Mouse (Mus musculus) intestine, embryonic 14.5 days (tissue): Measurements from ENCODE around the gene Col4a2. TPM values are rescaled to one million over a fixed set of nuclear protein-coding genes. Genes with fewer than 3 reads are reported as not detected.

Experiments
- ATAC-seq: fragments of 200-750 bp; cut with Nextera tagmentation; replicated peaks from 2 replicates; pipeline ENCODE4 v1.8.0; 2017; ENCODE audit warnings: low read depth, moderate number of reproducible peaks, moderate TSS enrichment, moderate library complexity; ENCODE audit not compliant: low FRiP score, low TSS enrichment
- DNase-seq: peaks from one replicate; pipeline ENCODE4 v3.0.0-alpha.2; 2018; ENCODE audit warnings: low spot score
- H3K27ac ChIP-seq: fragments of 300-500 bp; sonication (generic); 2 replicates; pipeline ENCODE4 v1.5.1; 2014; ENCODE audit warnings: low read depth, mild to moderate bottlenecking, control low read depth
- H3K27me3 ChIP-seq: fragments of 300-500 bp; sonication (generic); replicated peaks from 2 replicates; pipeline ENCODE4 v1.6.1; 2014; ENCODE audit warnings: low read length, control low read depth; ENCODE audit not compliant: control insufficient read depth, insufficient read depth
- H3K36me3 ChIP-seq: fragments of 300-500 bp; sonication (generic); 2 replicates; pipeline ENCODE4 v1.6.1; 2014; ENCODE audit warnings: low read length, control low read depth; ENCODE audit not compliant: control insufficient read depth, insufficient read depth
- H3K4me1 ChIP-seq: fragments of 300-500 bp; sonication (generic); replicated peaks from 2 replicates; pipeline ENCODE4 v1.6.1; 2014; ENCODE audit warnings: low read length, control low read depth, mixed read lengths; ENCODE audit not compliant: control insufficient read depth, insufficient read depth
- H3K4me2 ChIP-seq: fragments of 300-500 bp; sonication (generic); 2 replicates; pipeline ENCODE4 v1.6.1; 2014; ENCODE audit warnings: low read length
- H3K4me3 ChIP-seq: fragments of 300-500 bp; sonication (generic); 2 replicates; pipeline ENCODE4 v1.5.1; 2014; ENCODE audit warnings: low read depth, low read length, control low read depth, mixed read lengths
- H3K9ac ChIP-seq: fragments of 300-500 bp; sonication (generic); 2 replicates; pipeline ENCODE4 v1.6.1; 2014; ENCODE audit warnings: mild to moderate bottlenecking, low read length
- H3K9me3 ChIP-seq: fragments of 300-500 bp; sonication (generic); 2 replicates; pipeline ENCODE4 v1.6.1; 2016; ENCODE audit warnings: low read length, control low read depth; ENCODE audit not compliant: control insufficient read depth
- WGBS: fragments of 180-500 bp; shearing (Covaris S2); extraction: QIAGEN DNeasy Blood & Tissue Kit; methylation state at CpG from one replicate; pipeline ENCODE4 v1.1.7; 2014; 5-methylcytosine and 5-hydroxymethylcytosine counted together
- polyA plus RNA-seq: library from polyadenylated mRNA; unstranded; fragments of >200 nt; fragmentation: Nextera tagmentation; extraction: Ambion mirVana; gene quantifications from 2 replicates; pipeline ENCODE4 v1.2.1, GENCODE M21; 2014

Gene Col4a2
- polyA plus RNA-seq, 1 experiment from 2014 or later = 58.4 TPM

DNA sequence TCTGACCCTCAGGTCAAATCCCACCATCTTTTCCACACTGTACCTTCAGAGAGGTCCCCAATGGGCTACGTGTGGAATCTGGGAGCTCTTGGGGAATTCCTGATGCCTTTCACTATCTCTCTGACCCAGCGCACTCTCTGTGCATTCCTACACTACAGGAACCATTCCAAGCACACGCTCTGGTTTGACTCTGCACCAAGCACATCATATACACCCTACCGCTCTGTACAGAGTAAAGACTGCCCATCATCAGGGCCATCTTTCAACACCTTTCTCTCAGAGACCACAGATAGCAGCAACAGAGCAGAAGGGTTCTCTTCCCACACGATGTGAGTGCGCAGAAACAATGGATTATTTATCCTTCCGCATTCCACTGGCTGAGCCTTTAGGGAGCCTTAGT lies 38.2 kb upstream of the Col4a2 start:
- Histone ChIP-seq H3K4me2 (no peak overlapping the region), H3K4me1 (peaks cover 35% of the 10 kb centered on the region), H3K36me3 (no peaks in the 10 kb centered on the region), H3K27me3 (no peaks in the 10 kb centered on the region), H3K4me3 (no peak overlapping the region), H3K27ac (no peak overlapping the region), H3K9me3 (no peaks in the 10 kb centered on the region), H3K9ac (no peak overlapping the region)
- DNase-seq (no peak), ATAC-seq (no peak)
- WGBS = 77% methylated on average over 7 of the region's 7 CpGs

DNA sequence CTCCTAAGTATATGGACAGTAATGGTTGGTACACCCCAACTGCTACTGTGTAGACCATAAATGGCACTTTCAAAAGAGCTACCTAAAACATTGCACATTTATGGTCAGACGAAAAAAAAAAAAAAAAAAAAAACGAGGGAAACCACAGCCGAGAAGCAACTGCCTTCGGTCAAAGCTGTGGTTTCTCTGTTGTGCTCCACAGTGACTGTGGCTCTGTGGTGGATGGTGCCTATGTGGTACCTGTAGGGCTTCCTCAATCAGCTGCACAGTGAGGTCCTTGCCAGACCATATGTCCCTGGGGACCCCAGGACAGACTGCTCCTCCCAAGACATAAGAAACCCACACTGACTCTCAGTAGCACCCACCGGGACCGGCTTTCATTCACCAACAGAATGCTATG lies 36.3 kb upstream of the Col4a2 start:
- no peak overlapping the region for H3K4me3 ChIP-seq
- ATAC-seq (no peak), DNase-seq (no peak)
- H3K9ac ChIP-seq = no peak overlapping the region
- H3K4me1 ChIP-seq = peaks cover 36% of the 10 kb centered on the region
- H3K27ac ChIP-seq = peak overlapping the region; percentile 39; the same call in 1 of the 2 replicates
- H3K27me3 ChIP-seq = no peaks in the 10 kb centered on the region
- no peaks in the 10 kb centered on the region for H3K36me3 ChIP-seq
- H3K9me3 ChIP-seq = no peaks in the 10 kb centered on the region
- no peak overlapping the region for H3K4me2 ChIP-seq
- 60% methylated on average over 6 of the region's 6 CpGs for WGBS

DNA sequence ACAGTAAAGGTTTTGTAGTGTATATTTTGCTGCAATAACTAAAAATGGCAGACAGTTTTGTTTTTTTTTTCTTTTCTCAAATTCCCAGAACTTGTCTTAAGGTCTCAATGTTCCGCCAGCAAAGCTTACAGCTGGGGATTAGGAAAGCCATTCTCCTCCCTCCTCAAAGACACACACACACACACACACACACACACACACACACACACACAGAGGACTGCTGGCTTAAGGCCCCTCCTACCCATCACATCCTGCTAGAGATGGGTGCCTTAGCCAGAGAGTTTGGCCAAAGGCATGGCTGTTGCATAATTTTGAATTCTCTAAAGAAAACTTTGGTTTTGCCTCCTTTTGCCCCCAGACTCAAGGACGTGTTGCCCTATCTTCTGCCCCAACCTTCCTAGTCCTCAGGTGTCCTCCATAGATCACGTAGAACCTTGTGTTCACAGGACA lies 35.0 kb upstream of the Col4a2 start:
- H3K4me1 ChIP-seq = peaks cover 36% of the 10 kb centered on the region
- H3K27me3 ChIP-seq = no peaks in the 10 kb centered on the region
- H3K27ac ChIP-seq = peak overlapping the region; percentile 85
- DNase-seq (no peak), ATAC-seq (no peak)
- 60% methylated on average over 3 of the region's 3 CpGs for WGBS
- H3K4me3 ChIP-seq = no peak overlapping the region
- H3K4me2 ChIP-seq = no peak overlapping the region
- H3K9me3 ChIP-seq = no peaks in the 10 kb centered on the region
- no peaks in the 10 kb centered on the region for H3K36me3 ChIP-seq
- no peak overlapping the region for H3K9ac ChIP-seq

DNA sequence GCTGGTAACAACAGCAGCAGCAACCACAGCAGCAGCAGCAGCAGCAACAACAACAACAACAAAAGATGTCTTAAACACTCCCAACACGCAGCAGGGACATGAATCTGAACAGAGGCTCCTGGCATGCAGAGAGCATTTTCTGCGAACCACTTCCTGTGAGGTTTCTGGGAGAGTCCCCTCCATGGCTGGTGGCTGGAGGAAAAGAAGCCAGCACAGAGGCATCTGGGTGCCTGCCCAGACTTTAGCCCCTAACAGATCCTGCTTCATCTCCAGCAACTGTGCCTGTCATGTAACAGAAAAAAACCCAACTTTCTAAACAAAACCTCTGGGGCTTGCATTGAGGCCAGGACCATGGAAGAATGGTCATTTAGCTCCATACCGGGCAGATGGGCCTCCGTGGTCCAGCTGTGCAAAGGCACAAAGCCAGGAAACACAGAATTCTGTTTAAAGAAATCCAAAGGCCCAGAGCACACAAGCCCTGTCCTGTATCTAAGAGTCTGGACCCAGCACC lies 34.4 kb upstream of the Col4a2 start:
- Histone ChIP-seq H3K27ac (peak overlapping the region; percentile 85), H3K9ac (no peak overlapping the region), H3K9me3 (no peaks in the 10 kb centered on the region), H3K27me3 (no peaks in the 10 kb centered on the region), H3K4me1 (peaks cover 36% of the 10 kb centered on the region), H3K4me3 (no peak overlapping the region), H3K36me3 (no peaks in the 10 kb centered on the region), H3K4me2 (no peak overlapping the region)
- 32% methylated on average over 4 of the region's 4 CpGs for WGBS
- no peak for DNase-seq
- no peak for ATAC-seq

DNA sequence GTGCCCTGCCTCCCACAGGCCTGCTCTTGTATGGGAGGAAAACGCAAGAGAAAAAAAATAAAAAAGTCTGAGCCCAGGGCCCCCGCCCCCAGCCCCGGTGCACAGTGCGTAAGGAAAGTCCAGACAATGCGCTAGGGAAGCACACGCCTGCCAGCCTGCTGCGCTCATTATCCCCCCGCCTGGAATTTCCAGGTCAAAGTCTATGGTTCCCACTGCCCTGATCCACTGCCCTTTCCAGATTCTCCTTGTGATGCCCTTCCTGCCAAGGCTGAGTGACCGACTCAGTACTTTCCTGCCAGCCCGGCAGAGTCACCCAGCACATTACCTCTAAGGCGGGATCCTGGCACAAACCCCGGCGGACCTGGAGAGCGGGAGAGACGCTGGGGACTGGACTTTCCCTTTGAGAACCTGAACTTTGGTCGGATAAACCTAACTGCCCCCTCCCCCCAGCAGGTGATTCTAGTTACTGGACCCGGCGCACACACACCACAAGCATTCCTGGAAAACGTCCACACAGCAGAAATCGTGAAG lies 33.2 kb upstream of the Col4a2 start:
- Histone ChIP-seq H3K4me3 (no peak overlapping the region), H3K27me3 (no peaks in the 10 kb centered on the region), H3K4me2 (peak overlapping the region; percentile 32; the same call in 1 of the 2 replicates), H3K27ac (peak overlapping the region; percentile 85; the same call in 1 of the 2 replicates), H3K9me3 (no peaks in the 10 kb centered on the region), H3K9ac (no peak overlapping the region), H3K4me1 (peaks cover 36% of the 10 kb centered on the region), H3K36me3 (no peaks in the 10 kb centered on the region)
- DNase-seq = peak; percentile 64
- no peak; the same call in 1 of the 2 replicates for ATAC-seq
- WGBS = 52% methylated on average over 20 of the region's 20 CpGs

DNA sequence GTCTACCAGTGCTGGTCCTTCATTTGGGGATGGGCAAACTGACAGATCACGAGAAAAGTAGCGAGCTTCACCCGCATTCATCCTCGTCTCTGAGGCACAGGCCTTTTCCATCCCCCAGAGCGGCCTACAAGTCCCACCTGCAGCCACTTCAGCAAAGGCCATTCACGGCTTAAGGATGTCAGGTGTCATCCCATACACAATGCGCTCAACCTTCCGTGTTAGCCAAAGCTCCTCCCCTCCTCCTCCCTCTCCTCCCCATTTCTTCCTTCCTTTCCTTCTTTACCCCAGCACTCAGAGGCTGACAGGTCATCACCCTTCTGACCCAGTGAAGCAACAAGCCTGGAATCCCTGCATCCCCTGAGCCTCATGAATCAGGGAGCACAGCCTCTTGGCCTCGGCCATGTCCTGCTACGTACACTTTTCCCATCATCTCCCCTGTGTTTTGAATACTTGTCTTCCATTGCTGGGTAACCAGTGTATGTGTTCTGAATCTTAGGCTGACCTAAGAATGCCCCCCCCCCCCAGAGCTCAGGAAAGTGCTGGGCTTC lies 31.8 kb upstream of the Col4a2 start:
- no peak overlapping the region for H3K4me2 ChIP-seq
- no peak for ATAC-seq
- no peaks in the 10 kb centered on the region for H3K27me3 ChIP-seq
- no peak overlapping the region for H3K4me3 ChIP-seq
- 78% methylated on average over 10 of the region's 10 CpGs for WGBS
- no peak overlapping the region for H3K9ac ChIP-seq
- H3K36me3 ChIP-seq = no peaks in the 10 kb centered on the region
- no peak overlapping the region for H3K27ac ChIP-seq
- peaks cover 36% of the 10 kb centered on the region for H3K4me1 ChIP-seq
- DNase-seq = no peak
- no peaks in the 10 kb centered on the region for H3K9me3 ChIP-seq

DNA sequence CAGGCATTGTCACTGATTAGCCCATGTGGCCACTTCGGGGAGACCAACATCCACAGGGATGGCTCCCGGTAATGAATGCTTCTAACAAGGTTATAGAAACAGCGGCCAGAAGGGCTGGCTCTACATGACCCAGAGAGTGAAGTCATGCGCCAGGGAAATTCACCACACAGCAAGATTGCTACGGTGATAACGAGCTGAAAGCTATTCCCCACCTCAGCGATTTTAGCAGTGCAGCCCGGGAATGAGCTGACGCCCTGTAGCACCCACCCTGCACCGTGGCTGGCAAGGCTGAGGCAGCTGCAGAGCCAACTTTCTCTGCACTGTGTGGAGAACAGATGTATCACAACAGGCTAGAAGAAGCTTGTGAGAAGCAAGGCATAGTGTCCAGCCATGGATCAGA lies 30.5 kb upstream of the Col4a2 start:
- Histone ChIP-seq H3K4me2 (no peak overlapping the region), H3K9me3 (no peaks in the 10 kb centered on the region), H3K27ac (no peak overlapping the region), H3K27me3 (no peaks in the 10 kb centered on the region), H3K9ac (no peak overlapping the region), H3K4me3 (no peak overlapping the region), H3K4me1 (peaks cover 27% of the 10 kb centered on the region), H3K36me3 (no peaks in the 10 kb centered on the region)
- 79% methylated on average over 10 of the region's 10 CpGs for WGBS
- DNase-seq (no peak), ATAC-seq (no peak)

DNA sequence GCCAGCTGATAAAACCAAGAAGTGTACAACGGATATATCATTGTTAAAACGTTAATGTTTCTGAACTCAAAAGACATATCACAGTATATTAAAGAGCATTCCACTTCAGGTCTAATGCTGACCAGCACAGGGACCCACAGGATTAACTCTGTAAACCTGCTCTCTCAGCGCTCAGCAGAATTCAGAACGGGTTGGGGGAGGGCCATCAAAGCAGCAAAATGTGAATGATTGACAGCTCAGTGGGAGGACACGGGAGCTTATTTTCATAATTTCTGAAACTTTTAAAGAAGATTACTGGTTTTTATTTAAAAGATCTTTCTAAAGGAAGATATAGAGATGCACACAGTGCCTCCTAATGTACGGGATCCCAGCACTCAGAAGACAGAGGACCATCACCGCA lies 29.9 kb upstream of the Col4a2 start:
- Histone ChIP-seq H3K4me3 (no peak overlapping the region), H3K9me3 (no peaks in the 10 kb centered on the region), H3K27ac (no peak overlapping the region), H3K4me2 (no peak overlapping the region), H3K9ac (no peak overlapping the region), H3K4me1 (peaks cover 22% of the 10 kb centered on the region), H3K27me3 (no peaks in the 10 kb centered on the region), H3K36me3 (no peaks in the 10 kb centered on the region)
- DNase-seq (no peak), ATAC-seq (no peak)
- WGBS = 82% methylated on average over 7 of the region's 7 CpGs

DNA sequence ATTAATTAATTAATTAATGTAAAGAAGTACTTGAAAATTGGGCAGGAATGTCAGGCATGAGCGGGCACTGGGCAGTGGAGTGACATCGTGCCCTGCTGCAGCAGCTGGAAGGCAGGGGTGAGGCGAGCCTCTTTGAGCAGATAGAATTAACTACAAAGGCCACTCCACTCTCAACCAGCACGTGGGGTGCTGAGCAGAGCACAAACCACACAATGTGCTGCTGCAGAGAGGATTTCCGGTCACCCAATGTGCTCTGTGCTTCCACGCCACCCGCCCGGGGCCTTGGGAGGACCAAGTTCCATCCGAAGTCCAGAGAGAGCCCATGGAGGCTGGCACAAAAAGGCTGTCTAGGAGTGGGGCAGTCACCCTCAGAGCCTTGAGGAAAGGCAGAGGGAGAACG lies 29.4 kb upstream of the Col4a2 start:
- no peaks in the 10 kb centered on the region for H3K36me3 ChIP-seq
- no peaks in the 10 kb centered on the region for H3K27me3 ChIP-seq
- WGBS = 70% methylated on average over 10 of the region's 10 CpGs
- no peak overlapping the region for H3K4me3 ChIP-seq
- H3K4me2 ChIP-seq = no peak overlapping the region
- no peaks in the 10 kb centered on the region for H3K9me3 ChIP-seq
- ATAC-seq (no peak), DNase-seq (no peak)
- no peak overlapping the region; the same call in 1 of the 2 replicates for H3K27ac ChIP-seq
- no peak overlapping the region for H3K9ac ChIP-seq
- H3K4me1 ChIP-seq = peaks cover 16% of the 10 kb centered on the region
